Mouse (Mus musculus) ovary, postnatal 10 days (tissue): ENCODE data around the gene Rgs14.

Source experiments
- DNase-seq: peaks from one replicate; pipeline ENCODE4 v3.0.0; 2022; ENCODE audit warnings: low spot score

Gene Rgs14

DNA sequence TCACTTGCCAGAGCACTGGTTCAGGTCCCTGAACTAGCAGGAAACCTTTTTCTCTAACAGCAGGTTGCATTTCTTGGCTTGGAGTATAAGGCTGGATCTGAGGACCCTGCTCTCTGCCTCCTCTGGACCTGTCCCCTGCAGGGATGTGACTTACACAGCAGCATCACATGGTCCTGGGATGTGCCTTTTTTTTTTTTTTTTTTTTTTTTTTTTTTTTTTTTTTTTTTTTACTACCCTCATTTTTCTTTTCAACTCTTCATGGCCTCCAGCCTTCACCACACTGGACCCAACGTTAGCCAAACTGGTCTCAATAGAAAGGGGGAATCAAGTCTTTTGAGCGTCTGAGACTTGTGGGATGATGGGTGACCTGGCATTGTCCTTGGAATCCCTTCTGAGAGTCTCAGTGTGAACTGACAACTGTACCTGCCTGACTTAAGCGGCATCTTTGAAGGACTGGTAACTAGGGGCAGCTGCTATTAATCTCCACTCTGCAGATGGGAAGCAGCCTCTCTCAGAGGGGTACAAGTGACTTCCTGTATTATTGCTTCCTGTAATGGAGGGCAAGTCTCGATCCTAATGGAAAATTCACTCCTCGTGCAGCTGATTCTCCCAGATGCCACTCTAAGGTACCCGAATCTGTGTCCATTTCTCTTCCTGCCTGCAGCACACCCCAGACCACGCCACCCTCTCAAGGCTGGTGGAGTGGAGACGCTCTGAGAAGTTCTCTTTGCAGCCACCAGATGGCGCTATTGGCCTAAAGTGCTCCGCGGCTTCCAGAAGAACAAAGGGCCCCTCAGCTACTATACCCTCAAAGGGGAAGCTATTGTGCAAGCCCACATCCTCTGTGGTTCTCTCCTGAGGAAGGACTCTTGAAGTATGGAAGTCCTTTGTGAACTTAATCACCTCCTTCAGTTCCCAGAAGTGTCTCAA is 35.6 kb downstream of the Rgs14 start:
- DNase-seq = peak; percentile 41

GRCm38 (mm10) chr13:55405783-55406390 is 36.4 kb downstream of the Rgs14 start:
- no peak for DNase-seq

GRCm38 (mm10) chr13:55407341-55407740 is 37.8 kb downstream of the Rgs14 start:
- DNase-seq = no peak

DNA sequence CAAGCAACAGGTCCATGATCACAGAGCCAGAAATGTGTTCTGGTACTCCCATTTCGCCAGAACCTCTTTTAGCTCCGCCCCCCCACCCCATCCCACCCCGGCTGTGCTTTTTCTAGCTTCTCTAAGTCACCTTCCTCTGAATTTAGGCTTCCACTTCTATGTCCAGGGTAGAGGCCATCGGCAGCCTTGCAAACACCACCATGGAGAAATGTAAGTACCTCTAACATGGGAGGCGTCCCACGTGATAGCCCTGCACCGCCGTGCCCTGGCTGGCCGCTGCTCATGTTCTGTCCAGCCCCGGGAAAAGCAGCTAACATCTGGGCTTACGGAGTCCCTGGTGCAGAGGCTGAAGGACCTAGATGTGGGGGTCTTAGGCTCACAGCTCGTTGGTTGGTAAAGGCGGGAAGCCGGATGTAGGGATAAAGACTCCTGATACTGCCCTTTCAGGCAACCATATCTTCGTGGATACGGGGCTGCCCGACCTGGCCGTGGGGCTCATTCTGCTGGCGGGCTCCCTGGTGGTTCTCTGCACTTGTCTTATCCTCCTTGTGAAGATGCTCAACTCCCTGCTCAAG is 39.1 kb downstream of the Rgs14 start:
- no peak for DNase-seq

- no peak for DNase-seq
Observed at GRCm38 (mm10) chr13:55411826-55412225, 42.3 kb downstream of the Rgs14 start.

DNA sequence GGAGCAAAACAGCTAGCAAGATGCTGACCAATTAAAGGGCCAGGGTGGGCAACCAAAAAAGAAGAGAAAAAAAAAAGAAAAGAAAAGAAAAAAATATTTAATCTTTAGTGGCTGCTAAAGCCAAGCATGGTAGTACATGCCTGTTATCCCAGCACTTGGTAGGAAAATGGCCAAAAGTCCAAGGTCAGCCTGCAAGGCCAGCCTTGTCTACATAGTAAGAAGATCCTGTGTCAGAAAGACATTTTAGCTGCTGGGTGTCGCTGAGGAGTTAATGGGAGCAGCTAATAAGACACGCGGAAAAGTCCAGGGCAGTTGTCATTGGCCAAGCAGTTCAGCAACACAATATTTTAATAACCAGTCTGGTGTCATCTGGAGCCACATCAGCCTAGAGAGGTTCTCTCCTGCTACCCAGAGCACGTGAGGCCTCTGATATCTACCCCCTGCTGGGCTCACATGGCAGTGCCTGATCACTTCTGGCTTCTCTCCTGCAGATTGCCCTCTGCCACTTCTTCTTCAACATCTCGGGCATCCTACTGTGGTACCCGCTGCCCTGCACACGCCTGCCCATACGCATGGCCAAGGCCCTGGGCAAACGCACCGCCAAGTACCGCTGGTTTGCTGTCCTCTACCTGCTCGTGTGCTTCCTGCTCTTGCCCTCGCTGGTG is 43.2 kb downstream of the Rgs14 start:
- DNase-seq = no peak

GRCm38 (mm10) chr13:55413333-55413732 is 43.8 kb downstream of the Rgs14 start:
- DNase-seq = no peak

DNA sequence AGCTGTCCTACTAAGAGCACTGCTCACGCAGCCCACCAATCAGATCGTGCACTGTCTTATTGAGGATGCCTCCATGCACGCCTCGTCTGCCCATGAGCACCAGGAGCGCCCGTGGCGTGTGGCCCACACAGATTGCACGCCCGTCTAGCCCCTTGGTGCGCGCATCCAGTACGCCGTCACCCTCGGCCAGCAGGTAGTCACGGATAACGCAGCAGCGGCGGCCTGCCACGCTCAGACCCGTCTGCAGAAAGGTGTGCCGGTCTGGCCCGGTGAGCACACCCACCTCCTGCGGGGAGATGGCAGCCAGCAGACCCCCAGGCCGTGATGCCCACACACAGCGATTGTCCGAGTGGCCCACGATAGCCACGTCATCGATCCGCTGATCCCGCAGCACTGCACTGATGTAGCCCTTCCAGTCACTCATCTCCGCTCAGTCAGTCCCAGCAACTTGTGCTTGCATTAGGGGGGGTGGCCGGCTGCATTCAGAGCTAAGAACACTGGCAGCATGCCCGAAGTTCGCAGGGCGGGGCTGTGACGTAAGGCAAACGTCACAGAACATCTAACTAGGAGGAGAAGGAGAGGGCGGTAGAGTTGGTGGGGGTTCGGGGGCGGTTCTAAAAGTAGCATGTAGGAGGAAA is 45.3 kb downstream of the Rgs14 start, which contains the start of gene Pfn3:
Gene Pfn3, minus strand, starts transcription at position 490 of the 638 bp plus-strand sequence.
- no peak for DNase-seq

DNA sequence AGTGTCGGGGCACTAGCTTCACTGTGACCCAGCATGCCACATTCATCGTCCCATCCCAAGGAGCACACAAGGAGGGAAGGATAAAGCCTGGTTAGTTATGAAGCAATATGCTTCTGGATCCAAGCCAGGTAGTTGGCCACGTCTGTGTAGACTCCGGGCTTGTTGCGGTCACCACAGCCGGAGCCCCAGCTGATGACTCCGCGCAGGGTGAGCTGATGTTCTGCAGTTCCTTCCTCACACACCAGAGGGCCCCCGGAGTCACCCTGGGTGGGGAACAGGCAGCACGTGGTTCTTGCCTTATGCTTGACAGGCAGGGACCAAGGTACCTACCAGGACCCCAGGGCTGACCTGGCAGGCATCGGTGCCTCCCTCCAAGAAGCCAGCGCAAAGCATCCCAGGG is 48.5 kb downstream of the Rgs14 start:
- peak; percentile 71 for DNase-seq

DNA sequence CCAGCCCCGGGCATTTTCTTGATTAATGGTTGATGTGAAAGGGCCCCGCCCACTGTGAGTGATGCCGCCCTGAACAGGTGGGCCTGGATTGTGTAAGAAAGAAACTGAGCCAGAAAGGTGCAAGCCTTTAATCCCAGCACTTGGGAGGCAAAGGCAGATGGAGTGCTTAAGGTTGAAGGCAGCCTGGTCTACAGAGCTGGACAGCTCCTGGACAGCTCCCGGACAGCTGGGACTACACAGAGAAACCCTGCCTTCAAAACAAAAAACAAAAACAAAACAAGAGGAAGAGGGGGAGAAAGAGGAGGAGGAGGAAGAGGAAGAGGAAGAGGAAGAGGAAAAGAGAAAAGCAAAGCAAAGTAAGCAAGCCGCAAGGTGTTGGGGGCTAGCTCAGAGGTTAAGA is 49.6 kb downstream of the Rgs14 start:
- no peak for DNase-seq

GRCm38 (mm10) chr13:55420018-55420932 is 50.7 kb downstream of the Rgs14 start:
- DNase-seq = no peak

- DNase-seq = peak; percentile 34
Observed at GRCm38 (mm10) chr13:55420933-55421800, 51.6 kb downstream of the Rgs14 start.

DNA sequence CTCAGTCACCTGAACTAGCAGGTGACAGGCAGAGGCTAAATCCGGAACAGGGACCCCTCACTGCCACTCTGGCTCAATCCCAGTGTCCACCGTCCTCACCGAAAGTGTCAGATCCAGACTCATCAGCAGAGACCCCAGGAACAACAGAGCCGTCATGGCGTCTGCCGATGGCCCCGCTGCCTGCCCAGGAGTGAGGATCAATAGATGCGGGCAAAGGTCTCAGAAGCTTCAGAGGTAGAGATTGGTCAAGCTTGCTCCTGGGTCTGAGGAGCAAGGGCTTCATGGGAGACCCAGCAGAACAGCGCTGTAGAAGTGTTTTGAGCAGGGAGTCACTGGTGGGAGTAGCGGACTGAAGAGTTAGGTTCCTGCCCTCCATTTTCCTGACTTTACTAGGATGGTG is 57.1 kb downstream of the Rgs14 start, which contains the start of gene F12:
Gene F12, minus strand, starts transcription at position 181 of the 400 bp plus-strand sequence.
- DNase-seq = no peak

DNA sequence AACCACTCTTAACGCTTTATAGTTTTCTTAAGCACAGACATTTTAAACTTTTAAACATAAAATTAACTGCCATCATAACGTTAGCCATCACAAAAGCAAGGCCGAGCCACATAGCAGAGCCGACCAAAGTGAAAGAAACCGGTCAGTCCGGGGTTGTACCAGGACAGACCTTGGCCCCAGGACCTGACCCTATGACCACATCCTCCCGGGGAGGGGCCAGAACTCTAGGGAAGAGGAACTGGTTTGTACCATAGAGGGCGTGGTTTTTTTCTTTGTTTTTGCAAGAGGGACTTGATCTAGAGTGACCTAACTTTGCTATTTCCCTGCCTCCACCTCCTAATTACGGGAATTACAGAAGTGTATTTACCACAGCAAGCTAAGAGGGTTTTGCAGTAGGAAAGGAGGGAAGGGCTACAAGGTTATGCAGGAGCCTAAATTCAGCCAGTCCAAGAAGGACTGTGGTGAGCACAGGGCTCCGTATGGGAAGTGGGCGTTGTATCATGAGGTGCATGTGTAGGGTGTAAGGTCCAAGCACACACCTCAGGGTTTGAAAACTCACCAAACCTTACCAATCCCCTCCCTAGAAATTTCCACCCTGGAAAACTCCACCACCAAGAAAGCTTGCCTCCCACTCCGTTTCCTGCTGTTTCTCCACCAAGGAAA is 59.8 kb downstream of the Rgs14 start:
- DNase-seq = no peak

- no peak for DNase-seq
Observed at GRCm38 (mm10) chr13:55430566-55430965, 61.0 kb downstream of the Rgs14 start.

DNA sequence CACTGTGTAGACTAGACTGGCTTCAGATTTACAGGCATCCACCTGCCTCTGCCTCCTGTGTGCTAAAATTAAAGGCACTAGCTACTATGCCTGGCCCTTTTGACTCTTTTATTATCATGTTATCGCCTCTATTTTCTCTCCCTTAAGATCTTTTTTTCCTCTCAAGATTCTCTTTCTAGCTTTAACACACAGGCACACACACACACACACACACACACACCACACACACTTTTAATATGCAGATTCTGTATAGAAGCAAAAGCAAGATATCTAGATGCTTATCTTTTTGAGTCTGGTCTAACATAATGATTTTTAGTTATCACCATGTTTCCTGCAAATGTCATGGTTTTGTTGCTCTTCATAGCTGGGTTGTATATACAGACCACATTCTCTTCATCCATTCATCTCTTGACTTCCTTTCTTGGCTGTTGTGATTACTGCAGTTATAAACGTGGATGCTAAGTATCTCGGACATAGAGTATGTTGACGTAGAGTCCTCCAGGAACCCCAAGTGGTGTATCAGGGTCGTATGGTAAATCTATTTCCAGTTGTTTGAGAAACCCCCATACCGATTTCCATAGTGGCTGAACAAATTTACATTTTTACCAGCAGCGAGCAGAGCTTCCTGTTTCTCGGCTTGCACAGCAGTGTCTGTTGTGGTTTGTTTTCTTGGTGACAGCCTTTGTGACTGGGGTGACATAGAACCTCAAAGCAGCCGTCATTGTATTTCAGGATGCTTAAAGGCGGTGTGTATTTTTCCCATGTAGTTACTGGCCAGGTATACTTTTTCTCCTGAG is 62.6 kb downstream of the Rgs14 start:
- no peak for DNase-seq
